Mouse (Mus musculus) lung, postnatal 0 days (tissue): ENCODE data around the gene Zwilch. TPM values are rescaled to one million over a fixed set of nuclear protein-coding genes. Genes with fewer than 3 reads are reported as not detected.
"Not testable (repeated sequence)": the region's sequence is repeated elsewhere in the genome, so short reads cannot be mapped to it uniquely, and the experiment has no call there.

Experiments used
- ATAC-seq: fragments of 200-750 bp; cut with Nextera tagmentation; 2 replicates; pipeline ENCODE4 v1.8.0; 2017; ENCODE audit warnings: moderate library complexity
- DNase-seq: peaks from one replicate; pipeline ENCODE4 v3.0.0-alpha.2; 2016; ENCODE audit warnings: low spot score
- H3K27ac ChIP-seq: fragments of 300-500 bp; sonication (generic); 2 replicates; pipeline ENCODE4 v1.5.1; 2014; ENCODE audit warnings: antibody characterized with exemption, mild to moderate bottlenecking, low read length, mixed read lengths
- H3K27me3 ChIP-seq: fragments of 300-500 bp; sonication (generic); replicated peaks from 2 replicates; pipeline ENCODE4 v1.6.1; 2014; ENCODE audit warnings: low read length, mixed read lengths; ENCODE audit not compliant: insufficient read depth
- H3K36me3 ChIP-seq: fragments of 300-500 bp; sonication (generic); 2 replicates; pipeline ENCODE4 v1.6.1; 2014; ENCODE audit warnings: low read length, mixed read lengths; ENCODE audit not compliant: insufficient read depth
- H3K4me1 ChIP-seq: fragments of 300-500 bp; sonication (generic); 2 replicates; pipeline ENCODE4 v1.6.1; 2014; ENCODE audit warnings: antibody characterized with exemption, low read depth, low read length, mixed read lengths; ENCODE audit not compliant: insufficient read depth
- H3K4me2 ChIP-seq: fragments of 300-500 bp; sonication (generic); replicated peaks from 2 replicates; pipeline ENCODE4 v1.6.1; 2014; ENCODE audit warnings: low read depth, mild to moderate bottlenecking, low read length, moderate library complexity, mixed read lengths
- H3K4me3 ChIP-seq: fragments of 300-500 bp; sonication (generic); 2 replicates; pipeline ENCODE4 v1.5.1; 2014; ENCODE audit warnings: low read depth, low read length
- H3K9ac ChIP-seq: fragments of 300-500 bp; sonication (generic); replicated peaks from 2 replicates; pipeline ENCODE4 v1.6.1; 2014; ENCODE audit warnings: low read depth, mild to moderate bottlenecking
- H3K9me3 ChIP-seq: fragments of 300-500 bp; sonication (generic); 2 replicates; pipeline ENCODE4 v1.6.1; 2016; ENCODE audit warnings: low read length, mixed read lengths
- CTCF ChIP-seq: IDR thresholded peaks from 2 replicates; pipeline ENCODE4 v1.5.1; 2016; ENCODE audit warnings: antibody characterized with exemption, mild to moderate bottlenecking
- EP300 ChIP-seq: IDR thresholded peaks from 2 replicates; pipeline ENCODE4 v1.6.1; 2016; ENCODE audit warnings: antibody characterized with exemption, mild to moderate bottlenecking, control low read depth
- WGBS: fragments of 180-500 bp; shearing (Covaris S2); extraction: QIAGEN DNeasy Blood & Tissue Kit; methylation state at CpG from one replicate; pipeline ENCODE4 v1.1.7; 2014; 5-methylcytosine and 5-hydroxymethylcytosine counted together
- polyA plus RNA-seq: library from polyadenylated mRNA; unstranded; fragments of >200 nt; fragmentation: Nextera tagmentation; extraction: Ambion mirVana; gene quantifications from 2 replicates; pipeline ENCODE4 v1.2.1, GENCODE M21; 2015

Gene Zwilch
- polyA plus RNA-seq, 1 experiment from 2014 or later = 1.5 TPM

- ATAC-seq (no peak), DNase-seq (no peak)
- H3K36me3 ChIP-seq = peaks cover 14% of the 10 kb centered on the region; the same call in 1 of the 2 replicates
- 87% methylated on average over 5 of the region's 5 CpGs for WGBS
- H3K9ac ChIP-seq = no peak overlapping the region
- H3K4me1 ChIP-seq = peaks cover 6% of the 10 kb centered on the region; the same call in 1 of the 2 replicates
- TF ChIP-seq CTCF (no peak), EP300 (no peak)
- no peaks in the 10 kb centered on the region for H3K9me3 ChIP-seq
- no peaks in the 10 kb centered on the region for H3K27me3 ChIP-seq
- H3K4me3 ChIP-seq = no peak overlapping the region
- no peak overlapping the region for H3K4me2 ChIP-seq
- H3K27ac ChIP-seq = no peak overlapping the region
These were observed 11.4 kb upstream of the Zwilch start for GRCm38 (mm10) chr9:64184166-64184840.

GRCm38 (mm10) chr9:64183295-64183694 lies 10.4 kb upstream of the Zwilch start:
- not testable (repeated sequence) for DNase-seq, H3K4me1 ChIP-seq, ATAC-seq, H3K27ac ChIP-seq, H3K4me2 ChIP-seq, H3K27me3 ChIP-seq, H3K9me3 ChIP-seq, H3K9ac ChIP-seq, H3K4me3 ChIP-seq
- 98% methylated on average over 5 of the region's 5 CpGs for WGBS
- peaks cover 15% of the 10 kb centered on the region; the same call in 1 of the 2 replicates for H3K36me3 ChIP-seq

DNA sequence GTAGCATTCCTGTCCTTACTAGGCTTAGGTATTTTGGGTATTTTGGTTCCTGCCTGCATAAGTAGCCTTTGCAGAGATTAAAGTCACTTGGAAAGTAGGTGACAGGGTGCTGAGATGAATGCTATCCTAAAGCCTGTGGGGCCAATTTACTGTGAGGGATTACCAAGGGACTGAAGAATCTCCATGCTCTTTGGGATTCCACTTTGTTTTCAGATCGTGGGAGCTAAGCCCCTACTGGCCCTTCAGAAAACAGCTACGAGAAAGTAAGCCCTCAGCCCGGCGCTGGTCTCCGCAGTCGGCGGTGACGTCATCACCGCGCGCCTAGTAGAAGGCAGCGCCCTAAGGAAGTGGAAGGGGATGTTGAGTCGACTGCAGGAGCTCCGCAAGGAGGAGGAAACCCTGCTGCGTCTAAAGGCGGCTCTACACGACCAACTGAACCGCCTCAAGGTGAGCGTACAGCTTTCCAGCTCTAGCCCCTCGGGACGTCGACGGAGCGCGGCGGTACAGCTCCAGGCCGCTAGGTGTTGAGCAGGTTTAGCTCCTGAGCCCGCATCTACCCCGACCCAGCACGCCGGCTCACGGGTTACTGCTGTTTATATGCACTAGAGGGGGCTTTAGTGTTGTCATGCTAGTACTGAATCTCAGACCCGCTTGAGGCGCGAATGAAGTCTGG lies 6.2 kb upstream of the Zwilch start, which contains the start of gene Snapc5:
Gene Snapc5 (plus strand): TSS at position 301 of the 673 bp plus-strand sequence.
- H3K9ac ChIP-seq = peak within 1 kb of the TSS; percentile 37
- peak within 1 kb of the TSS; percentile 59 for H3K4me3 ChIP-seq
- no peaks in the 10 kb centered on the region for H3K9me3 ChIP-seq
- ATAC-seq (peak; percentile 97), DNase-seq (peak; percentile 98)
- peak within 1 kb of the TSS; percentile 87 for H3K27ac ChIP-seq
- peaks cover 9% of the 10 kb centered on the region; the same call in 1 of the 2 replicates for H3K4me1 ChIP-seq
- peak within 1 kb of the TSS; percentile 56 for H3K4me2 ChIP-seq
- no peaks in the 10 kb centered on the region for H3K27me3 ChIP-seq
- H3K36me3 ChIP-seq = peaks cover 29% of the 10 kb centered on the region
- TF ChIP-seq CTCF (peak; percentile 71), EP300 (no peak)
- WGBS = under 1% methylated on average over 35 of the region's 35 CpGs

GRCm38 (mm10) chr9:64178610-64178973 lies 5.7 kb upstream of the Zwilch start:
- H3K4me3 ChIP-seq = peak overlapping the region; percentile 59

GRCm38 (mm10) chr9:64175378-64175777 lies 2.5 kb upstream of the Zwilch start:
- H3K4me2 ChIP-seq = no peak overlapping the region
- TF ChIP-seq CTCF = no peak
- no peak for TF ChIP-seq EP300
- H3K9ac ChIP-seq = no peak overlapping the region
- H3K27ac ChIP-seq = no peak overlapping the region
- peaks cover 23% of the 10 kb centered on the region for H3K36me3 ChIP-seq
- H3K4me3 ChIP-seq = no peak overlapping the region
- no peaks in the 10 kb centered on the region for H3K9me3 ChIP-seq
- DNase-seq (no peak), ATAC-seq (no peak)
- no peaks in the 10 kb centered on the region for H3K27me3 ChIP-seq
- WGBS = 85% methylated on average over 11 of the region's 11 CpGs
- H3K4me1 ChIP-seq = peaks cover 11% of the 10 kb centered on the region; the same call in 1 of the 2 replicates

More at GRCm38 (mm10) chr9:64178610-64178973, 5.7 kb upstream of the Zwilch start:
- peak; percentile 51 for TF ChIP-seq CTCF
- TF ChIP-seq EP300 = no peak
- Histone ChIP-seq H3K27ac (peak overlapping the region; percentile 87; the same call in 1 of the 2 replicates), H3K9me3 (no peaks in the 10 kb centered on the region), H3K4me1 (peaks cover 11% of the 10 kb centered on the region; the same call in 1 of the 2 replicates), H3K36me3 (peaks cover 29% of the 10 kb centered on the region), H3K9ac (0 out of 2 replicates have a peak overlapping the region, but pooled peaks have one; percentile 37), H3K4me2 (peak overlapping the region; percentile 56), H3K27me3 (no peaks in the 10 kb centered on the region)
- ATAC-seq (peak; percentile 43), DNase-seq (peak; percentile 43)
- WGBS = 41% methylated on average over 3 of the region's 3 CpGs

GRCm38 (mm10) chr9:64174766-64175165 lies 1.9 kb upstream of the Zwilch start:
- H3K27ac ChIP-seq = no peak overlapping the region
- H3K27me3 ChIP-seq = no peaks in the 10 kb centered on the region
- H3K9ac ChIP-seq = no peak overlapping the region
- no peak overlapping the region for H3K4me3 ChIP-seq
- ATAC-seq = no peak
- no peak for TF ChIP-seq CTCF
- no peak for TF ChIP-seq EP300
- no peak for DNase-seq
- no peaks in the 10 kb centered on the region for H3K9me3 ChIP-seq
- 43% methylated on average over 8 of the region's 8 CpGs for WGBS
- peaks cover 23% of the 10 kb centered on the region for H3K36me3 ChIP-seq
- H3K4me2 ChIP-seq = no peak overlapping the region
- peaks cover 5% of the 10 kb centered on the region; the same call in 1 of the 2 replicates for H3K4me1 ChIP-seq
